Mouse (Mus musculus) spleen, adult 12 weeks (tissue): ENCODE data around the gene Nr1d2.
"Not testable (repeated sequence)": the region's sequence is repeated elsewhere in the genome, so short reads cannot be mapped to it uniquely, and the experiment has no call there.

ENCODE experiments used
- DNase-seq: peaks from one replicate; pipeline ENCODE4 v3.0.0; 2022; ENCODE audit warnings: low spot score

Nr1d2 gene

DNA sequence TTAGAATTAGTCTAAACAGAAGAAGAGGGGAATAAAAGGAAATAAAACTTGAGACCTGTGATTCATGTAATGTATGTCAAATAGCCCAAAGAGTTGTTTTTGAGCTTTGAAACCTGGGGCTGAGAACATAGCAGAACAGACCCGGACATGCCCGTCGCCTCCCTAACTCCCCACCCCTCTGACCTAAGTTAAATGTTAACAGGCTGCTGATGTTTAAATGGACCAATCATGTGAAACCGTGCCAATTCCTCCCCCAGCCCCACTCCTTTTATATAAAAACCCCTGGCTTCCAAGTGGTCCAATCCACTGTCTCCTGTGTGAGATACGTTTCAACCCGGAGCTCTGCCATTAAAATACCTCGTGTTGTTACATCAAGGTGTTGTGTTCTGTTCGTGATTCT is 7.1 kb downstream of the Nr1d2 start:
- not testable (repeated sequence) for DNase-seq

- DNase-seq = not testable (repeated sequence)
Measured at GRCm38 (mm10) chr14:18229751-18230150, 9.2 kb downstream of the Nr1d2 start.

DNA sequence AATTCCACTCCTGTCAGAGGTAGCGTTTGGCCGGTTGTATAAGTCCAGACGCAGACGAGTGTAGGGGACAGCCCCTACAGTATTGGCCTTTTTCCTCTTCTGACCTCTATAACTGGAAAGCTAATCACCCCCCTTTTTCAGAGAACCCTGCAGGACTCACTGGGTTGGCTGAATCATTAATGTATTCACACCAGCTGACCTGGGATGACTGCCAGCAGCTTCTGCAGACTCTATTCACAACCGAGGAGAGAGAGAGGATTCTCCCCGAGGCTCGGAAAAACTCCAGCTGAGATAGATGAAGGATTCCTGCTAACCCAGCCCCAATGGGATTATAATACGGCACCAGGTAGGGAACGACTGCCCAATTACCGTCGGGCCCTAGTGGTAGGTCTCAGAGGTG is 12.7 kb downstream of the Nr1d2 start:
- DNase-seq = not testable (repeated sequence)

GRCm38 (mm10) chr14:18225431-18225830 is 13.5 kb downstream of the Nr1d2 start:
- not testable (repeated sequence) for DNase-seq

GRCm38 (mm10) chr14:18221977-18222376 is 16.9 kb downstream of the Nr1d2 start:
- DNase-seq = no peak

GRCm38 (mm10) chr14:18217158-18217557 is 21.8 kb downstream of the Nr1d2 start:
- DNase-seq = no peak

DNA sequence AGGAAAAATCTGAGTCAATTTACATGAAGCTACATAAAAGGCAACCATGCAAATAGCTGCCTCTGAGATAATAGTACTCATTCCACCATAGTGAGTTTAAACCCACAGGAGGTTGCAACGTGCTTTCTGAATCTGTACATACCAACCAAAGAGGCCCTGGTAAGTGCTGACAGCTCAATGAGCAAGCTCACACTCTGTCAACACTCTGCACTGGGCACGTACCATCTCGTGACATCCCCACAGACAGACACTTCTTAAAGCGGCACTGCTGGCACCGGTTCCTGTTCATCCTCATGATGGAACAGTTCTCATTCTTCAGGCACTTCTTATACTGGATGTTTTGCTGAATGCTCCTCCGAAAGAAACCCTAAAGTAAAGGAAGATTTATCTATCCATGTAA is 22.5 kb downstream of the Nr1d2 start:
- DNase-seq = no peak

DNA sequence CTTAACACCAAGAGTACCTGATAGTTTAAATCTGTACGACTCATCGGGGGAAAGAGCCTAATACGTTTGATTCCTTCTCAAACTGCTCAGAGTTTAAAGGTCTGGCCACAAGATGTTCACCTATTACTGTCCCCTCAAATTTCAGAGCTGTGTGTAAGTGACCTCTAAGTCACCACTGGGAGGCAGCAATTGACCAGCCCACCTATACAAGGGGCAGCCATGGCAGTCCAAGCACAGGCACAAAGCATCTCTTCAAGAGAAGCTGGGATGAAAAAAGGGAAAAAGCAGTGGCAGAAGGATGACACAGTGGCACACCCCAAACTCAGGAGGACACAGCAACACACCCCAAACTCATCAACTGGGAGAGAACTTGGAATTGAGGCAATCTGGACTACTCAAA is 28.1 kb downstream of the Nr1d2 start:
- no peak for DNase-seq

DNA sequence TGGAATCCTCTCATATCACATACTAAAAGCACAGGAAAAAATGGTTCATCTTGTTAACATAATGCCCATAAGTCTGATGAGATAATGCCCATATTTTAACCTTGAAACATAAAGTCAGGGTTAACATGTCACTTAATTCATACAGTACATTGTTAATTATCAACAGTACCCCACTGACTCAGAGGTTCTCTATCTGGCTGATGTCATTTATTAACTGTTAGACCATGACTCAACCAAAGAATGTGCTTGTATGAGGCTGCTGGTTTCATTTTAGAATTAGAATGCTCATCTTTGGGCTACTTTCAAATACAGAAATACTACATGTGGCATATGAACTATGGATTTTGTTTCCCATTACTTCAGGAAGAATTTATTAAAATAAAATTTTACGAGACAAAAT is 34.6 kb downstream of the Nr1d2 start:
- not testable (repeated sequence) for DNase-seq

- DNase-seq = no peak
Measured at GRCm38 (mm10) chr14:18201413-18201812, 37.5 kb downstream of the Nr1d2 start.

DNA sequence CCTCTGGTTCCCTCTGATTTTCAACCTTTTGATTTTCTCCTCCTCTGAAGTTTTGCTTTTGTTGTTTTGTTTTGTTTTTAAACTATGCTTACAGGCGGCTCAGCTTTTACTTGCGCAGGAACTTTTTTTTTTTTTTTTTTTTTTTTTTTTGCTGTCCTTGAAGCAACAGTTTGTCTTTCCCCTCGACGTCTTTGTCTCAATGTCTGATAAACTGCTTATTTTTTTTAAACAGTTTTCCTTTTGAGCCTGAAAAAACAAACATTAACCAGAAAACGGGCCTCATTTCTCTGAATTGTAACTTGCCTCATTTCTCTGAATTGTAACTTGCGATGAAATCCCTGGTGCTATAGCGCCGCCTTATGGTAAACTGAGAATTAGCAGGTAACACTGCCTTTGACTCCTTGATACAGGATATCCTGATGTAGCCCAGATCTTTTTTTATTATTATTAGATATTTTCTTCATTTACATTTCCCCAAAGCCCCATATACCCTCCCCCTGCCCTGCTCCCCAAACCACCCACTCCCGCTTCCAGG is 52.0 kb downstream of the Nr1d2 start:
- peak; percentile 11 for DNase-seq

DNA sequence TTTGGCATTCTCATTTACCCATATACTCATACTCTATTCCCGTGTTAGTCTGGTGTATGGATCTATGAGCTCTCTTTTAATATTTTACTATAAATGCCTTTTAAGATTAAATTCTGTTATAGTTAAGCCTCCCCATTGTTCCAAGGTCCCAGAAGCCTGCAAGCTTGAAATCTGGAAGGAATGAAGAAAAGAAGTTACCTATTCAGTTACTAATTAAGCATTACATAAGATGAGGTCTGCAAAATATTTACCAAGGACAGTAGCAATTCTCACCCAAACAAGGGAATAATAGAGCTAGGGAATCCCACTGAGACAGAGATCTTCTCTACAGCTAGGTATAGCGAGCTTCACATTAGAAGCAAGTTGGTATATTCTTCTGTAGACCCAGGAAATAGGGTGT is 61.4 kb downstream of the Nr1d2 start:
- not testable (repeated sequence) for DNase-seq

- DNase-seq = no peak
Measured at GRCm38 (mm10) chr14:18167597-18167996, 71.3 kb downstream of the Nr1d2 start.

- DNase-seq = peak; percentile 14
Measured at GRCm38 (mm10) chr14:18167041-18167440, 71.9 kb downstream of the Nr1d2 start.
